Mouse (Mus musculus) ES-E14 (cell line): ENCODE data around the gene Fam198b. TPM values are rescaled to one million over a fixed set of nuclear protein-coding genes. Genes with fewer than 3 reads are reported as not detected.
A peak's percentile ranks its signal among the peaks of the same experiment; 100 is the strongest.

Source experiments
- DNase-seq: peaks from one replicate; pipeline ENCODE4 v3.0.0-alpha.2; 2013; ENCODE audit warnings: low read depth, low spot score
- H3K27ac ChIP-seq: 2 replicates; pipeline ENCODE4 v1.5.1; 2012; ENCODE audit warnings: low read depth, mild to moderate bottlenecking, low read length, moderate library complexity, mixed read lengths; ENCODE audit not compliant: poor library complexity, insufficient read depth, severe bottlenecking
- H3K36me3 ChIP-seq: 2 replicates; pipeline ENCODE4 v1.6.1; 2012; ENCODE audit warnings: mild to moderate bottlenecking, low read length, moderate library complexity, mixed read lengths; ENCODE audit not compliant: control insufficient read depth, poor library complexity, insufficient read depth, severe bottlenecking
- H3K4me1 ChIP-seq, 2 experiments: fragments of 150-350 bp in 1 of 2; sonication (generic) in 1 of 2; 2 replicates each; pipeline ENCODE4 v1.6.1; 2012; ENCODE audit warnings: low read length in 2 of 2, mild to moderate bottlenecking in 1 of 2, mixed read lengths in 1 of 2; ENCODE audit not compliant: control insufficient read depth in 2 of 2, insufficient read depth in 2 of 2, poor library complexity in 1 of 2
- H3K4me3 ChIP-seq, 2 experiments: fragments of 150-350 bp in 1 of 2; sonication (generic) in 1 of 2; 2 replicates each; pipeline ENCODE4 v1.5.1; 2012; ENCODE audit warnings: low read length in 2 of 2, low read depth in 1 of 2, mild to moderate bottlenecking in 1 of 2, mixed read lengths in 1 of 2; ENCODE audit not compliant: insufficient read depth in 1 of 2, poor library complexity in 1 of 2, severe bottlenecking in 1 of 2
- H3K9ac ChIP-seq: 2 replicates; pipeline ENCODE4 v1.6.1; 2012; ENCODE audit warnings: low read depth, mild to moderate bottlenecking, low read length, mixed read lengths; ENCODE audit not compliant: poor library complexity, insufficient read depth, severe bottlenecking
- H3K9me3 ChIP-seq: fragments of 150-350 bp; sonication (generic); 2 replicates; pipeline ENCODE4 v1.6.1; 2012; ENCODE audit warnings: low read depth, mild to moderate bottlenecking, low read length; ENCODE audit not compliant: control insufficient read depth, insufficient read depth
- CHD2 ChIP-seq: IDR thresholded peaks from 2 replicates; pipeline ENCODE4 v1.6.1; 2014; ENCODE audit warnings: mild to moderate bottlenecking, low read depth, low read length, inconsistent platforms
- HCFC1 ChIP-seq: IDR thresholded peaks from 2 replicates; pipeline ENCODE4 v1.6.1; 2012; ENCODE audit warnings: low read length, inconsistent platforms, borderline replicate concordance; ENCODE audit not compliant: insufficient read depth
- MAFK ChIP-seq: IDR thresholded peaks from 2 replicates; pipeline ENCODE4 v1.6.1; 2014; ENCODE audit warnings: mild to moderate bottlenecking, low read depth, low read length, inconsistent platforms; ENCODE audit not compliant: insufficient read depth
- ZC3H11A ChIP-seq: IDR thresholded peaks from 2 replicates; pipeline ENCODE4 v1.6.1; 2012; ENCODE audit warnings: low read depth, mild to moderate bottlenecking, inconsistent platforms, low read length, borderline replicate concordance
- ZNF384 ChIP-seq: IDR thresholded peaks from 2 replicates; pipeline ENCODE4 v1.6.1; 2012; ENCODE audit warnings: low read depth, low read length, inconsistent platforms
- in situ Hi-C, 2 experiments: fragments of 600-800 bp; cut with MboI; formaldehyde crosslinking; loops; one replicate each; pipeline ENCODE4 v1.15.1; 2025; ENCODE audit warnings: low sequenced_read_pairs in 2 of 2, inconsistent platforms in 1 of 2; ENCODE audit not compliant: unreplicated experiment in 2 of 2
- total RNA-seq: library from RNA; depleted of rRNA; stranded (reverse); fragments of 300-350 nt; gene quantifications from 2 replicates; pipeline ENCODE4 v1.2.3, GENCODE M21; 2012

The Fam198b gene
- total RNA-seq, 1 experiment = 16.5 TPM

DNA sequence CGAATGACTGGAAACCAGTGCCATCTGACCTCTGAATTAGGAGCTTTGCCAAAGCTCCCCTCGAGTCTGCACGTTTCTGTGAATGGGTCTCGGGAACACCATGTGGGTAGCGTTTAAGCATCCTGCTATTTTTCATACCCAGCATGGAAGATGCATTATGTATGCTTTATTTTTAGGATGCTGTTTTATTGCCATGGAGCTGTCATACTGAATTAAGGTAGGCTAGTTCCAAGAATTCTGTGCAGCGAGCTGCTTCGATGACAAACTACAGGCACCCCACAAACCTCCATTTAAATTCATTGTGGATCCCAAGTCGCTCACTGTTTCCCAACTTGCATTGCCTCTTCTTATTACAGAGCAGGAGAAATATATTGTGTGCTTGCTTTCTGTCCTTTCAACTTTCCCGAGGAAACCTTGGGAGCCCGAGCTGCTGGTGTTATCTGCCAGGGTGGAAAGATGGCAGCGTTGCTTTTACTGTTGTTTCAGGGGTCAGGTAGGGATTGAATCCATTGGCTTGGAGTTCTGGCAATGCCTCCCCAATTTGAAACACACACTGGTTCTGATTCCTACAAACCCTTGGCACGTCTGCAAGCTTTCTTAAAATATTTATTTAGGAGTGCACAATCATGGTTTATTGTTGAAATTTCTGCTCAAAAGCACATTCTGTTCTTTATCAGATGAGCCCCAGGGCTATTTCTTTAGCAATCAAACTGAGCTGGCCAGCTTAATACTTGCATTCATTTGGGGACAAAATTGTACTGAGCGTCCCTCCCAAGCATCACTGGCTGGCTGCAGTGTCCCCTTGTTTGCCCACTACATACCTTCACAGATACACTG lies 13.4 kb downstream of the Fam198b start:
- no peak overlapping the region for H3K27ac ChIP-seq
- no peaks in the 10 kb centered on the region for H3K9me3 ChIP-seq
- no peaks in the 10 kb centered on the region for H3K36me3 ChIP-seq
- TF ChIP-seq MAFK (no peak), ZNF384 (no peak), ZC3H11A (no peak), CHD2 (no peak), HCFC1 (no peak)
- in situ Hi-C loops = loop anchor here in 1 of 2 experiments (25.0 kb wide), 1 partner anchor 165 kb away; no protein-coding TSS in a partner anchor
- no peaks in the 10 kb centered on the region for H3K4me1 ChIP-seq
- no peak for DNase-seq
- no peak overlapping the region for H3K9ac ChIP-seq
- no peak overlapping the region for H3K4me3 ChIP-seq

DNA sequence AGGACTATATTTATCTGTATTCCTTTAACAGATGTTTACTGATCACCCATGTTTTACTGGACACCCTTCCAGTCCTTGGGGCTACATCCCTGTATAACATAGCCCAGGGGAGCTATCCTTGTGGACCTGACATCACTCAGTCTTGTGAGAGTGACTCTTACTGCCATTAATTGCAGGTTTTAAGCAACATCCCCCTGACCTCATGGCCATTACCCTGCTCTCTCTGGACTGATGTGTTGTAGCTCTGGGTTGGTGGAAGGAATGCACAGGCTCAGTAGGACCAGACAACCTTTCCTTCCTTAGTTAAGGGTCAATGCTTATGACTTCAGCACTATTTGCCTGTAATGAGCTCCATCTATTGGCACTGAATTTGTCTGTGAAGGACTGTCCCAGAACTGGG lies 14.2 kb downstream of the Fam198b start:
- Histone ChIP-seq H3K9me3 (no peaks in the 10 kb centered on the region), H3K9ac (no peak overlapping the region), H3K4me3 (no peak overlapping the region), H3K36me3 (no peaks in the 10 kb centered on the region), H3K4me1 (no peaks in the 10 kb centered on the region), H3K27ac (no peak overlapping the region)
- TF ChIP-seq HCFC1 (no peak), MAFK (no peak), ZNF384 (no peak), CHD2 (no peak), ZC3H11A (no peak)
- no peak for DNase-seq
- in situ Hi-C loops = loop anchor here in 1 of 2 experiments (25.0 kb wide), 1 partner anchor 164 kb away; no protein-coding TSS in a partner anchor

DNA sequence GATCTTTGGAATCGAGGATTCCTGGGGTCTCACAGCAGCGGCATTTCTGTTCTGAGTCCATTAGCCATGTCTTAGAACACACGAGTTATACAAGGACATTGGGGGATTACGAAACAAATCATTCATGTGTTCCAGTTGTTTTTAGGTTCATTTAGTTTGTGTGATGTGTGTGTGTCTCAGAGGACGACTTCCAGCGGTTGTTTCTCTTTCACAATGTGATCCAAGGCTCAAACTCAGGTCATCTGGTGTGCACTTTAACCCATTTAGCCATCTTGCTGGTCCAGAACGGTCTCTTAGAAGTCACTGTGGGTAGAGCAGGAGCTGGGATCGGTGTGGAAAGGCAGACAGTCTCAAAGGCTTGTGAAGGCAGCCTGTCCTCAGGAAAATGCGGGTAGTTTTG lies 15.6 kb downstream of the Fam198b start:
- H3K4me3 ChIP-seq = no peak overlapping the region
- no peak overlapping the region for H3K9ac ChIP-seq
- H3K27ac ChIP-seq = no peak overlapping the region
- H3K4me1 ChIP-seq = no peaks in the 10 kb centered on the region
- in situ Hi-C loops = loop anchor here in 1 of 2 experiments (25.0 kb wide), 1 partner anchor 162 kb away; no protein-coding TSS in a partner anchor
- no peaks in the 10 kb centered on the region for H3K9me3 ChIP-seq
- DNase-seq = no peak
- H3K36me3 ChIP-seq = no peaks in the 10 kb centered on the region
- no peak for TF ChIP-seq HCFC1
- no peak for TF ChIP-seq ZNF384
- TF ChIP-seq MAFK = no peak

DNA sequence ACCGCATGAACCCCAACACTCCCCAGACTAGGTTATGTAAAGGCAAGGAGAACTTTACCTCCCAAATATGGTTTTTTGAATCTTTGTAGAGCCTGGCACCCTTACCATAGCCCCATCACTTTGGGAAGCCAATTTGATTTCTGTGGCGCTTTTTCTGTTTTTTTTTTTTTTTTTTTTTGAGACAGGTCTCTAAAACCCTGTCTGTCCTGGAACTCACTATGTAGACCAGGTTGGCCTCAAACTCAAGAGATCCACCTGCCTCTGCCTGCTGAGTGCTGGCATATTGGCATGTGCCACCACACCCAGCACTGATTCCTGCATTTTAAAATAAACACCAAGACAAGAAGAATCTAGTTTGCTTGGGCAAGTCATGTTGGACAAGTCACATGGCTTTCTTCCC lies 16.2 kb downstream of the Fam198b start:
- no peak for DNase-seq
- H3K4me3 ChIP-seq = no peak overlapping the region
- TF ChIP-seq ZNF384 = peak; percentile 76
- no peak for TF ChIP-seq ZC3H11A
- H3K9ac ChIP-seq = no peak overlapping the region
- H3K9me3 ChIP-seq = no peaks in the 10 kb centered on the region
- no peak overlapping the region for H3K27ac ChIP-seq
- H3K36me3 ChIP-seq = no peaks in the 10 kb centered on the region
- in situ Hi-C loops = no loop called here
- H3K4me1 ChIP-seq = no peaks in the 10 kb centered on the region

DNA sequence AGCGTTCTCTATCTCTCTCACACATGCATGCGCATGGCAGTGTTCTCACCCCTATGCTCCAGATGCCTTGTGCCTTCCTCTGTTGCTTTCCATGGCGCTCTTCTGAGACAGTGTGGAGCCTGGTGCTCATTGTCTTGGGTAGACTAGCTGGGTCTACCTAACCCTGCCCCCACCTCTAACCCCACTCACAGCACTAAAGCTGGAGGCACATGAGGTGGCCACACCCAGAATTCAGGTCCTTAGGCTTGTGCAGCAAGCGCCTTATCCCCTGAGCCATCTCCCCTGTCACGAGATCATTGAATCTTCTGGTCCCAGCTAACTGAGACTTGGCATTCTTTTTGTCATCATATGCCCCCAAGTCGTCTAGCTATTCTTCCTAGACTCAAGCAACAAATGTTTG lies 17.0 kb downstream of the Fam198b start:
- no peak for TF ChIP-seq CHD2
- no peak for TF ChIP-seq MAFK
- TF ChIP-seq ZNF384 = no peak
- TF ChIP-seq HCFC1 = no peak
- no peak for TF ChIP-seq ZC3H11A
- Histone ChIP-seq H3K27ac (no peak overlapping the region), H3K9ac (no peak overlapping the region), H3K9me3 (no peaks in the 10 kb centered on the region), H3K4me3 (no peak overlapping the region), H3K36me3 (no peaks in the 10 kb centered on the region), H3K4me1 (no peaks in the 10 kb centered on the region)
- DNase-seq = no peak
- in situ Hi-C loops = no loop called here
